Mouse (Mus musculus): ENCODE results near the gene Timp4. TPM values are rescaled to one million over a fixed set of nuclear protein-coding genes. Genes with fewer than 3 reads are reported as not detected.
"Not testable (repeated sequence)": the region's sequence is repeated elsewhere in the genome, so short reads cannot be mapped to it uniquely, and the experiment has no call there.

The Timp4 gene
- total RNA-seq, 2 experiments from 2014 or later = 16.8 to 20.1 TPM

DNA sequence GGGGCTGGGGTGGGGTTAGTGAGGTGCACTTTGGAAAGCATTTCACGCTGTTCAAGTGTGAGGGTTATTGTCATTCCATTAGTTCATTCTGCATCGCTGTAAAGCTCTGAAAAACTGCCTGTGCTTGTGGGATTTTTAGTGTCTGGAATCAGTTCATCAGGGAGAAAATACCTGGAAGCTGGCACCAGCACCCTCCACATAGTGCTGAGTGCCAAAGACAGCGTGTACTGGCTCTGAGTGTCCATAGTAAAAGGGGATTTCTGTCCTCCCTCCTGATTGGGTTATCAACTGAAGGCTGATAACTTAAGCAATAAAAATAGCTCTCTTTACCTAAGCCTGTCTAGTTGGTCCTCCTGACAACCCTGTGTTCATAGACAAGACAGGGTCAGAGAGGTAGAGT lies 8.5 kb upstream of the Timp4 start:
- no peak for DNase-seq (ENCODE audit: low spot score in 2 of 2)

DNA sequence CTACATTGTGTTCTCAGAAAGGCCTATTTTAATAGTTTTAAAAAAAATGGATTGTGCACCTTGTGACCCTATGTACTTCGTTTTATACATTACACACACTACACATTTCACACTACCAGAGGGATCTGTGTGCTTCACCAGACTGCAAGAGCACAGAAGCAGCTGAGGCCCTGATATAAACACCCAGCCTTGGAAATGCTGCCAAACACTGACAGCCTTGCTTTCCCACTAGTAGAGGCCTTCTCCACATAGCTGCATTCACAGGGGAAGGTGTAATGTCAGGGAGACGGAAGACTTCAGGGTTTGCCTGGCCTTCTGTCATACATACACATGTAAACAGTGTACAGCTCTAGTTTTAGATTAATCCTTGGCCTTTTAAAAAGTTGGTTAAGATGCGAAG lies 3.2 kb upstream of the Timp4 start:
- DNase-seq (ENCODE audit: low spot score in 2 of 2) = no peak

DNA sequence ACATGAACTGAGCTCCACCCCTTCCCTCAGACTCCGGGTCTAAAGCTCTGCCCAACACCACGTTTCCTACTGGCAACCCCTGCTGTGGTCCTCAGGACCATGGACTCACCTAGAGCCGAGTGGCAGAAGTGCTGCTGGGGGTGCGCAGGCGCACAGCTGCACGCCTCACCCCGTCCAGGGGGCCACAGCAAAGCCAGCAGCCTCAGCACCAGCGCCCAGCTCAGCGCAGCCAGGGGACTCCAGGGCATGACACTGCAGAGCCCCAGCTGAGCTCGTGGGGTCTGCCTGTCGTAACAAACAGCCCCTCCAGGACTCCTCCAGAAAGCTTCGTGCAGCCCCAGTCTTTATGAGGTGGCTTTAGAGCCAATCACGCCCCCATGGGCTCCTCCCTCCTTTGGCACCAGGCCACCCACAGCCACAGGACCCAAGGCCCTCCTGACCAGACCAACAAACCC lies 447 bp downstream of the Timp4 start:
- no peak for DNase-seq (ENCODE audit: low spot score in 2 of 2)

DNA sequence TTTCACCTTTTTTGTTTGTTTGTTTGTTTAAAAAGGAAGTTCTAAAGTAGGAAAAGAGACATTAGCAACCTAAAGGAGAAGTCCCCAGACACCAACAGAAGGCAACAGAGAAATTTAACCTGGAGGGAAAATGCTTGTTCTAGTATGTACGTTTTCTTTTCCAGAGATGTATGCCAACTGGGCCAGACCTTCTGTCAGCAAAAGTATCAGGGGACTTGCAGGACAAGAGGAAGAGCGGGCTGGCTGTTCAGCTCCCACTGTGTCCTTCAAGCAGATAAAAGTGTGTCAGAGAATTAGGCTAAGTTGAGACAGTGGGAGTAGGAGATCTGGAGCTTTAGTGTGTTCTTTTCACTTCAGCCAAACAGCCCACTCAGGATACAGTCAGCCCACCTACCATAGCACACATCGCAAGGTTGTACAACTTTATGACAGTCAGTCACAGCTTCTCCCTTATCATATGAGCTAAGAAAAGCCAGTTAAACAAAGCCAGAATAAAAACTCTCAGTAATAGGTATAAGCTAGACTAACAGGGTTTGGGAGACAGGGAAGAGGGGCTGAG lies 6.4 kb downstream of the Timp4 start:
- peak in 1 of 2 experiments; percentile 20 for DNase-seq (ENCODE audit: low spot score in 2 of 2)

DNA sequence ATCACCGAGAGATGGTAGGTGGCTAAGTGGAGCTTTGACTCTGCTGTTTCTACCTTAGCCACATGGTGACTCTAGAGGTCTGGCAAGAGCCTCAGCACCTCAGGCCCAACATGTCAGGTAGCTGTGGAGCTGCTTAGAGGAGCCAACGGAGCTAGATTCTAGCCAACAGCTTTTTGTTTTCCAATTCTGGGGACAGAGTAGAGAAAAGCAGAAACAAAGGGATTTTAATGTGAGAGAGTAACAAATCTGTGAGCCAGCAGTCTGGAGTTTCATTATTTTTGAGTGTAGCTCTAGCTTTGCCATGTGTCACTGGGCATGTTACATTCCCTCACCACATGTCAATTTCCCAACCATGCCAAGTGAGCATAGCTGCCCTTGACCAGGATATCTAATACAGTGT lies 7.8 kb downstream of the Timp4 start:
- no peak for DNase-seq (ENCODE audit: low spot score in 2 of 2)

DNA sequence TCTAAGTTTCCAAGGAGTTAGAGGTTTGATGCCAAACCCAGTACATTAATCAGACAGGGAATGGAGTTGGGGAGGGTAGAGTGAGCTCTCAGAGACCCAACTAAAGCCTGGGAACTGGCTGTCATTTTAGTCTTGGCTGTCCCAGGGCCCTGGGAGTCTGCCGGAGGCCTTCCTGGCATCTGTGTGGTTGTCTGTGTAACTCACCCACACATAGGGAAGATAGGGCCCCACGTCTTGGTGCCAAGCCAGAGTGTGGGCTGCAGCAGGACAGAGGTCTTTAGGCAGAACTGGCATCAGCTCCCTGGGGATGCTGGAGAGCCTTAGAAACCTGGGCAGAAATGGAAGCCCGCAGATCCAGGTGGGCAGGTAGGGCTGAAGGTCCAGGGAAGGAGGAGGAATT lies 10.1 kb downstream of the Timp4 start:
- DNase-seq (ENCODE audit: low spot score in 2 of 2) = peak in 1 of 2 experiments; percentile 21

DNA sequence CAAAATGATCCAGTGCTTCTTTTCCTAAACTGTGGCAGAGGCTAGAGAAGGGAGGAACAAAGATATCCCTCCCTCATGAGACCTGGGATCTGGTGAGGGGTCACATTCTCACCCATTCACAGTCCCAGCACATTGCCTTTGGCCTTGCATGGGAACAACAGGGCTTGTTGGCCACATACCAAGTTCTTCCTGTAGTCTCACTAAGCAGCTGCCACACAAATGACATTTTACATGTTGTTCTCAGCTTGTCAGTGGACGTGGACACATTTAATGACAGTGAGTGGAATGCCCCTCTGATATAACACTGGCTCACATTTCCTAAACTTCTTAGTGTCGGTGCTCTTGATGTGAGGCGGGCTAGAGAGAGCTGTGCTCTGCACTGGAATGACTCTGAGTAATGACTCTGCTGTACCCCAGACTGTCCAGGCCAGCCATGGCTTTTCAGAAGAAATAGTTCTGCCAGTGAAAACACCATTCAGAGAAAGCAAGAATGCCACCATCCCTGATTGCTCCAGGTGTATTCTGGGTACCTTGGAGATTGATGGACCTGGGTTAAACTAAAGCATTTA lies 10.8 kb downstream of the Timp4 start:
- DNase-seq (ENCODE audit: low spot score in 2 of 2) = no peak

DNA sequence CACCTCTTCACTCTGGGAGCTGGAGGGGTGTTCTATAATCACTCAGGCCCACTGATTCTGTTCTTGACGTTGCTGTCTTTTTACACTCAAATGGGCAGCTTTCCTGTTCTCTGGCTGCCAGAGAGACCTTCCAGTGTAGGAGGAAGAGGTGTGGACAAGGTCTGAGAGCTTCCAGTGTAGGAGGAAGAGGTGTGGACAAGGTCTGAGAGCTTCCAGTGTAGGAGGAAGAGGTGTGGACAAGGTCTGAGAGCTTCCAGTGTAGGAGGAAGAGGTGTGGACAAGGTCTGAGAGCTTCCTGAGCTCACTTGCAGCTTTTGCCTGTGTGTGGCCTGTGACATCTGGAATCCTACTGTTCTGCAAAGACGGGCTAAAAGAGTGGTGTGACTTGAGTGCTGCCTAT lies 11.6 kb downstream of the Timp4 start:
- not testable (repeated sequence) for DNase-seq (ENCODE audit: low spot score in 2 of 2)

DNA sequence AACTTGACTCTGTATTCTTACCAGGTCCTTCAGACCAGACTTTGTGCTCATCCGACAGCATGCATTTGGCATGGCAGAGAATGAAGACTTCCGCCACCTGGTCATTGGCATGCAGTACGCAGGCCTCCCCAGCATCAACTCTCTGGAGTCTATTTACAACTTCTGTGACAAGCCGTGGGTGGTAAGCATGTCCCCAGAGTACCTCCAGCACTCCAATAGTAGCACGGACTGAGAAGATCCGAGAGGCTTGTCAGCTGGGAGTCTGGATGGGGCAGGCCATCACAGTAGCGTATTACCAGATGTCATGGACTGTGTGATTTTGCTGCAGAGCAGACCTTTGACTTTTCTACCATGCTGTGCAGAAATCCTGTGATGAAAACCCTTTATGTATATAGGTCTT lies 12.7 kb downstream of the Timp4 start:
- DNase-seq (ENCODE audit: low spot score in 2 of 2) = peak in 1 of 2 experiments; percentile 31

DNA sequence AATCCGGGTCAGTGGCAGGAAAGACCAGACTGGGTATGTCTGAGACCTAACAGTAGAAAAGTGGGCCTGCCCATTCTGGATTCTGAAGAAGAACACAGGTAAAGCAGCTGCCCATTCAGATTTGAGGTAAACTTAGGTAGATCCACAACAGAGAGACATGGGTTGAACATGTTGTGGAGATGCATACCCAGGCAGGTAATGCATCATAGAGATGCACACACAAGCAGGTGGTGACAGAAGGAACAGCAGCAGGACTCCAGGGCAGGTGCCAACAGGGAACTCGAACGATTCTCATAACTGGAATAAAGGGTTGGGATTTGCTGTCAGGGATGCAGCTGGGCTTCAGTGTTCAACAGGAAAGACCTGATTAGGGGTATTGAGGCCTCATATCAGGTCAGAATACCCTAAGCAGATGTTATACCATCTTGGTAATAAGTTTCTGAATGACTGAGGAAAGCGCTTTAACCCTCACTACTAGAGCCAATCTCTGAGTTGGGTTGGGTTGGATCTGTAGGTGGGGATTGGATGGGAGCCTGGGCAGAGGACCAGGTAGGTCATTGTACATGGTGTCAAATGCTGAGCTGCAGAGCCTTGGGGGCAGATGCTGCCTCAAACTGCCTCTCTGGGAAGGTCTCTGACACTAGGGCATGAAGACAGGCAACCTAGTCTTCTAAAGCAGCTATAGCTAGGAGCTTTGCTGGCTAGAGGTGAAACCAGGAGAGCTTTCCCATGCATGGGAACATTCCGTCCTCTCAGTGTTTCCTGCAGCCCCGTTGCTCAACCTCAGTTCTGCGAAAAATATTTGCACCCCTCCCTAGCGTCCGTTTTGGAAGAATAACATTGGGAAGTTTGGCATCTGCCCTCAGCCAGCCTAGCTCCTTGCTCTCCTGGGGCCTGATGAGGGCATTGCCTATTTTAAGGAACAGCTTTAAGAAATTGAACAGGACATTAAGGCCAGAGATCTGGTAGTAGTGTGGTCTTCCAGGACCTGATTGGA lies 13.7 kb downstream of the Timp4 start:
- no peak for DNase-seq (ENCODE audit: low spot score in 2 of 2)

DNA sequence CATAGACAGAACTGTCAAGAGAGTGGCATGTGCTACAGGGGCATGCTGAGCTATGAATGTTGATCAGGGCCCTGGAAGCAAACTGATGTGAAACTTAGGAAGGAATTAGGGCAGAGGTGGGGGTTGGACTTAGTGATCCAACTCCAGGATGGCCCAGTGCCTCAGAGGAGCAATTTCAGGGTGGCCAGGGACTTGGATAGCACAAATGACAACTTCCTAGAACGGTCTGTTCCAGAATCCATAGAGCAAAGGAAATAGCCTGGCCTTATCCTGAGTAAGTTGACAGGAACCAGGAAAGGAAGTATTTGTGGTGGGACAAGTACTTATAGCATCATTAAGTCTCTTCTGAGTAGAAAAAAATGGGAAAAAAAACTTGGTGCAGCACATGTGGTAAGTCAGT lies 19.4 kb downstream of the Timp4 start:
- DNase-seq (ENCODE audit: low spot score in 2 of 2) = no peak

DNA sequence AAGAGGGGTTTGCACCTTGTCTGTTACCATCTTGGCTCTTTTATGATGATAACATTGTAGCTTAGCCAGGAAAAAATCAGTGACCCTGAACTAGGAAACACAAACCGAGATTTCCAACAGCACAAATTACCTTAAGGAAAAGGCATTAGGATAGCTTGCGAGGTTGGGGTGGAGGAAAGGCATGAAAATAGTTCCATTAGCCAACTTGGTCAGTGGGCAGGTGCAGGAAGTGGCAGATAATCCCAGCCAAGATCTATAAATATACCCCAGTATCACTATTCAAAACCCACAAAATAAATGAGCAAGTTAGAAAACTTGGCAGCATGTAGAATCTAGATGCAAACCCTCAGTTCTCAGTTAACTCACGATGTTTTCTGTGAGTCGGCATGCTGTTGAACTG lies 20.2 kb downstream of the Timp4 start:
- no peak for DNase-seq (ENCODE audit: low spot score in 2 of 2)

DNA sequence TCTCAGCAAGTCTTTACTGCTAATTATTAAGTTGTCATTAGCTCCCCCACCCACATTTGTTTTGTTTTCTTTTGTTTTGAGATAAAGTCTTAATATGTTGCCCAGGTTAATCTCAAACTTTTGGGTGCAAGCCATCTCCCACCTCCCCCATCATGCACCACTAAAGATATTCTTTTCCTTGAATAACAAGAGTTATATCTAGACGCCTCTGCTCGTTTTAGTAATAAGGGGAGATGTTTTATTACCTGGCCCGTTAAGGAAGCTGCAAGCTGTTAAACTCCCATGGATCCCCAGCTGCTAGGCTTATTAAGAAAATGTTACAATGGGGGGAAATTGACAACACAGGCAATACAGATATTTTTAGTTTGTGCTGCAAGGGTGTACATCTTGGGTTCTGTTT lies 21.4 kb downstream of the Timp4 start:
- DNase-seq (ENCODE audit: low spot score in 2 of 2) = no peak

DNA sequence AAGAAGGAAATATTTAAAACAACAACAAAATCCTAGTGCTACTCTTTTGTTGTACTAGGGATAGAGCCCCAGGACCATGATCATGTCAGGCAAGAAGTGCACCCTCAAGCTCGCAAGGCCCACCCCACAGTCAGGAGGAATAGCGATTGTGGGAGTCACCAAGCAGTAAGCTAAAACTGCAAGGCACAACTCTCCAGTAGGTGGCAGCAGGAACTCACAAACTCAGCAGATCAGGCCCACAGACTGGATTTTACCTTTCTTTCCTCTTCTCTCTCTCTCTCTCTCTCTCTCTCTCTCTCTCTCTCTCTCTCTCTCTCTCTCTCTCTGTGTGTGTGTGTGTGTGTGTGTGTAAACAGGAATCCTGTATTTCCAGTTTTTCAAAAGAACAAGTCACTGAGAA lies 24.5 kb downstream of the Timp4 start:
- peak; percentile 79 to 85 for DNase-seq (ENCODE audit: low spot score in 2 of 2)

DNA sequence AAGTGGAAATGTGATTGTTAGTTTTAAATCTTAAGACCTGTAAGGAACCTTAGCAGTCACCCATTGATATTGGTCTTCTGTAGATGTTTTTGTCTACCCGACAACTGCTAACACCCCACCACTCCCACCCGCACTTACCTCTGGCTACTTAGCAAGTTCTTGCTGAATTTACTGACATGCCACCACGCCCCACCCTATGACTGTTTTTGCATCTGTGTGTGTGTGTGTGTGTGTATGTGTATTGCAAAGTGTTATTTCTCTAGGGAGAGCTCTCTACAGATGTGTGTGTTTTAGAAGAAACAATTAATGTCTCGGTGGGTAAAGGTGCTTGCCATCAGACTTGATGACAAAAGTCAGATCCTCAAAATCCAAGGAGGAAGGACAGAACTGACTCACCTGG lies 25.0 kb downstream of the Timp4 start, which contains the start of gene Gm17482:
Gene Gm17482, plus strand, starts transcription at position 301 of the 400 bp plus-strand sequence.
- DNase-seq (ENCODE audit: low spot score in 2 of 2) = no peak

DNA sequence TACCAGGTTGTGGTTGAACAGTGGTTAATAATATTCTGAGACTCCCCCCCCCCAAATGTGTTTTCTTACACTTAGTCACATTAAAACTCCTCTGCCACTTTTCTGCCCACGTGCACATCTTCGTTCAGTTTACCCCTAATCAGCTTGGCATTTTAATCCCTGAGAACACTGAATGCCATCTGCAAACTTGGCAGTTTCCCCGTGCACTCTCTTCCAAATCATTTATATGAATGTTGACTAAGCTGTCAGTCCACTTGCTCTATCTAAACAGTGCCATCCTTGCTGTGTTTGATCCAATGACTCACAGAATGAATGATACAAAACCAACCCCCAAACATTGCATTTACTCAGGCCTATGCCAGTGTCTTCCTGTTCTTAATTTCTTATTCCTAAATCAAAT lies 26.5 kb downstream of the Timp4 start:
- peak in 1 of 2 experiments; percentile 33 for DNase-seq (ENCODE audit: low spot score in 2 of 2)

DNA sequence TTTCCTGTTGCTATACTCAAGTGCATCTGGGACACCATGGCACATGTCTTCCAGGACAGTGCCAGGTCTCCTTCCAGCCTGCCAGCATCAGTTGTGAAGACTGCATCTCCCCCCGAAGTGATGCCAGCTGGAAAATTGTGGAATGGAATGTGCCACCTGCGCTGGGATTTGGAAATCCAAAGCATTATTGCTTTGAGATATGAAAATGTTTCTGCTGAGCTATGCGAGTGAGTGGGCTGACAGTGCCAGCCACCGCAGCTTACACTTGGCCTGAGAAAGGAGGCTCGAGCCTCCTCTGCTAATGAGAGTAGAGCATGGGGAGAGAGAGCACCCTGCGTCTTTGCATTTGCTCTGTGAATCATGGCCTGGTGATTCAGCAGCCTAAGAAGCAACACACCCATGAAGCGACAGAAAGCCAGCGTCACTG lies 30.8 kb downstream of the Timp4 start:
- DNase-seq (ENCODE audit: low spot score in 2 of 2) = peak; percentile 53 to 64

DNA sequence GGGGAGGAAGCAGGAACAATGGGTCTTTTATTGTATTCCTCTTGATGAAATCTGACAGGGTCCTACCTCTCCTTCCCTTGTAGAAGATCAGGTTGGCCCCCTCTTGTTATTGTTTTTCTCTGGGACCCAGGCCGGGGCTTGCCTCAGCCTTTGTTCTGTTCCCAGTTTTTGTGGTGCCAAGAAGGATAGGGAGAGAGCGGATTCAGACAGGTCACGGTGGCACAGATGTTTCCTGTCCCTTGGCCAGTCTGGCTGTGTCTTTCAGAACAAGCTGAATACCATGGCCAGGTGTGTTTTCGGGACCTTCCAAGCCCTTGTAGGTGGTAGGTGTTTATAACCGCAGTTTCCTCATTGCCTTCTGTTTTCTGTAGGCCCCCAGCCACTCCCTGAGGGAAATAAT lies 38.9 kb downstream of the Timp4 start:
- no peak for DNase-seq (ENCODE audit: low spot score in 2 of 2)

DNA sequence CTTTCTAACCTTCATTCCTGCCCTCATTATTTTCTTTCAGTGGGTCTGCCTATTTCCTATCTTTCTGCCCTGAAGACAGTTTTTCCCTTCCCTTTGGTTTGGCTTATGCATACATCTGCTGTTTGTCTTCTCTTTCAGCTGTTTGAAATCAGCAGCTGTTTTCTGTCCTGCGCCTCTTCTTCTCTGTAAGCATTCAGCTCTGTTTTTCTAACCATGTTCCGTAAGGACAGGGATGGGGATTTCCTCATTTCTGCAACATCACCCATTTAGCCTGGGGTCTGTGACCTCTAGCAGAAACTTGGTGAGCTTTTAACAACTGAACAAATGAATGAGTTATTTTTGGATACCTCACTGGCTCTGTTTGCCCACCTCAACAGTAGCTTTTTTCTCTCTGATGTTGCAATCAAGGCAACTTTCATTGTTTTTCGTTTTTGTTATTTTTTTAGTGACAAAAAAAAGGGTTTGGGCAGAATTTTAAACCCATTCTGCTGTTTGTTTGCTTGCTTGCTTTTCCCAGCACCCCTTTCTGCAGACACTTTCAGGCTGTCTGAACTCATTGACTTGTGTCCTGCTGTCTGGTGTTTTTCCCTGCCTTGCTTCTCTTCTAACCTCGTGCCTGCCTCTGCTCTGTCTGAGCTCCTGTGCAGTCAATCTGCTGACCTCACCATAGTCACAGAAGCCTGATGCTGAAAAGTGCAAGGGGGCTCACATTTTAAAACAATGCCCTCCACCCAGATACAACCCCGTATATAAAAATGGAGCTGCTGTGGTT lies 39.7 kb downstream of the Timp4 start:
- no peak for DNase-seq (ENCODE audit: low spot score in 2 of 2)

DNA sequence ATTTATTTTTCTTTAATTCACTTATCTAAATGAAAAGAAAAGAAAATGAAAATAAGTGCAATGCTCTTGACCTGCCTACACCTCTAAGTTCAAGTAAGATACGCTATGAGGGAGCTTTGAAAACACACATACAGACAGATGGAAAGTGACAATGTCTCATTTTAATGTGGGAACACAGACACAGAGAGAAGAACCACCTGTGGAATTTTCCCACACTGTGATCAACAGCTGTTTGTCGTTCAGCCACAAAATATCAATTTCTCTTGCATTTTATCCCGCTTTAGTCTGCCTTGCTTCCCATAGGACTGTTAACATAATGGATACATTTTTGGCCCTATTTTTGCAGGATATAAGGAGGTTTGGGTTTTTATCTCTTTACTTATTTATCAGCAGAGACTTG lies 41.2 kb downstream of the Timp4 start:
- no peak for DNase-seq (ENCODE audit: low spot score in 2 of 2)

DNA sequence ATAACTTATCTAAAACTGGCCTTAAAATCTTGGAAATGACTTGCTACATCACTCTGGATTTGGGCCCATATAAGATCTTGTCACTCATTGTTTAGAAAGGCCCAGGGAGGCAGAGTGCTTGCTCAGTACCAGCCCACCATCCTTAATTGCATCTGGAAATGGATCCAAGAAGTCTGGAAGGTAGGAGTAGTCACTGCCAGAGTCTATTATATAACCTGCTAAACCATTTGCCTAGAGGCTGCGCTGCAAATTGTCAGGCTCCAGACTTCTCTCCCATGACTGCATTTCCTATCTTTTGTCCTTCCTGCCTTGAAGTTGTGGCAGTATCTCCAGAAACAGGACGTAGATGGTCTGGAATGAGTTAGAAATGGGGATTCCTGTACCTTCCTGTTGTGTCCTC lies 41.8 kb downstream of the Timp4 start:
- peak in 1 of 2 experiments; percentile 53 for DNase-seq (ENCODE audit: low spot score in 2 of 2)

Measured in left cerebral cortex, adult 18-20 months (tissue).